Mouse (Mus musculus) cerebellum, adult 18-20 months (tissue): ENCODE data around the gene Cog4.

ENCODE experiments used
- DNase-seq, 2 experiments: peaks; one replicate each; pipeline ENCODE4 v3.0.0; 2021

Cog4 gene

DNA sequence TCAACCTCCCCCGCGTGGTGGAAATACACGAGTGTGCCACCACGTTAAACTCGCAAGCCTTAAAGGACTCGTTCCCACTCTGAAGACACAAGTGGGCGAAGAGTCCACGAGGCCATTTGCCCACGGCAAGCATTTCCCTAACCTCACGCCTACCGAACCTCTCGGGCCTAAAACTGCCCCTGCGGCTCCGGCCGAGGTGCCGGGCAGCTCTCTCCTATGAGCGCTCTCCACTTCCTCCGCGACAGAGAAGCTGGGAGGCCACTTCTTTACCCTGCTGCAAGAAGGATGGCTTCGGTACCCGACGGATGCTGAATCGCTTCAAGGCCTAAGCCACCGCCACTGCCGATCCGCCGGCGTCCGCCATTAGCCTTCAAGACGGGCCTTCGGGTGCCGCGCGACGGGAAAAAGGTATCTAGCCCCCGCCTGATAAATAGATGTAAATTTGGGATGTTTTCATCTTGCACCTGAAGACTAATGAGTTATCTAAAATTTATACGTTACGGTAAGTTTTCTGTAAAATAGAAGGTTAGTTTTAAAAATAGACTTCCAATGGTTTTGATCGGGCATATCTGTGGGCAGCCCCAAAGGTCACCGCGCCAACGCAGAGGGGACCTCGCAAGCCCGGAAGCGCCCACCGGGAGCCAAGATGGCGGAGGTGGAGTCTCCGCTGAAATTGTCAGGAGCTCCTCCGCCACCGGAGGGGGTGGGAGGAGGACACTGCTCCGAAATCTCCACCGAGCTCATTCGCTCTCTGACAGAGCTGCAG, at the start of gene Cog4, which contains the start of gene Sf3b3:
Gene Cog4 (plus strand): TSS at position 196 of the 766 bp plus-strand sequence.
Gene Sf3b3 (minus strand): TSS at position 383 of the 766 bp plus-strand sequence.
- peak; percentile 83 to 93 for DNase-seq

DNA sequence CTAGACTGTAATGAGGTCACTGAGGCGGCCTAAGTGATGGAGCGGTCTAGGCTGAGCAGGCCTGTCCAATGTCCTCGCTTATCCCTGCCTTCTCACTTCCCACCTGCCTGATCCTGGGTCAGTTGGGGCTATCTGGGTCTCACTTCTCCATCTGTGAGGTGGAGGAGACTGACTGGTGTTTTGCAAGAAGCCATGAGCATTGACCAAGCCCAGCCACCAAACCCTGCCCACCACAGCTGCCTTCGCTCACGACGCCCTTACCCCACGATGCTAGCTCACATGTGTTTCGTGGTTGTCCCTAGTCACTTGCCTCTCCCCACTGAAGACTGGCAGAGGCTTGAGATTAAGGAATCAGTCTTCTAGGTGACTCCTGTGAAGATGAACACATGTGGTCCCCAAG, 49.3 kb upstream of the Cog4 start:
- DNase-seq, result no peak

DNA sequence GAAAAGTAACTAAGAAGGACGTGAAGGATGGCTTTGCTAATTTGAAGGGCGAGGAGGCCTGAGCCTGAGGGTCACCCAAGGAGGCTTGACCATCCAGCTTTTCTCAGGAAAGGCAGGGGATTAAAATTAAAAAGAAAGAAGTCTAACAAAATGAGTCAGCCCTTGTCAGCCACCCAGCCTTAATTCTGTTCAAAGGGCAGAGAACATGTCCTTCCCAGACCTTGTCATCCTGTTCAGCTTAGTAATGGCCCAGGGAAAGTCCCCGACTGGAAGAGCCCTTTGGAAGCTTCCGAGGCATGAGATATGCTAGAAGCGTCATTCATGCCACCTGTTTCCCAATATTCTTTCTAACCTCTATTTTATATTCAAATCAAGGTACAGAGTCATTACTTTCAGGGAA, 43.4 kb upstream of the Cog4 start:
- DNase-seq, result no peak

DNA sequence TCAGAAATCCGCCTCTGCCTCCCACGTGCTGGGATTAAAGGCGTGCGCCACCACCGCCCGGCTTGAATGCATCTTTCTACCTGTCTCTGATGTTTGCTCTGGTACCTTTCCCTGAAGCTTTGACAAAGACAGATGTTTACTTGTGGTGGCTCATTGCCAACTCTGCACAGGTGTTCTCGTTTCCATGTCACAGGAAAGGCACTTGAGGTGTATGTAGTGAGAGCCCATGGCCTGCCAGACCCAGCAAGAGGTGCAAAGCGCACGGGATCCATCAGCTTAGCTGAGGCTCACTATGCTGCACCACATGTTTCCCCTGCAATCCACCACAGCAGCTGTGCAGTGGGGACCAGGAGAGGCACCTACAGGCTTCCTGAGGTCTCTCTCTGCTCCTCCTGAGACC, 42.5 kb upstream of the Cog4 start:
- no peak for DNase-seq

DNA sequence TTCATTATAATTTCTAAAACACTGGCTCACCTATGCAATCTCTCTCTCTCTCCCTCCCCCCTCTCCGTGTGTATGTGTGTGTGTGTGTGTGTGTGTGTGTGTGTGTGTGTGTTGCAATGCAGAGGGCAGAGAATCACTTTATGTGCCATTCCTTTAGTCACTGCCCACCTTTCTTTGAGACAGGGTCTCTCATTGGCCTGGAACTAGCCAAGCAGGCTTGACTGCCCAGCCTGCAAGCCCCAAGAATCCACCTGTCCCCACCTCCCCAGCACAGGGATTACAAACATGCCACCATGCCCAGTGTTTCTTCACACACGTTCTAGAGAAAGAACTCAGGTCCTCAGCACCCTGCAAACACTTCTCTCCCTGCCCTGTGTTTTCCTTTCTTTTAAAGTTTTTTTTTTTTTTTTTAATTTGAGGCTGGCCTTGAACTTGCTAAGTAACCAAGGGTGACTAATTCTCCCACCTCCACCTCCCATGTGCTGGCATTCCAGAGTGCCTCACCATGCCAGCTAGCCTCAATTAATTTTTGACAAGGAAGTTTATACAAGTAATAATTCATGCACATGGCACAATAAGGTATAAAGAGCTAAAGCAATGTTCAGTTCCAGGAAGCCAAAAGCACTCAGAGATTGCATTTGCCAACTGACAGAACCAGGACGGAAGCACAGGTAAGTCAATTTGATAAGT, 41.4 kb upstream of the Cog4 start:
- DNase-seq, result no peak

DNA sequence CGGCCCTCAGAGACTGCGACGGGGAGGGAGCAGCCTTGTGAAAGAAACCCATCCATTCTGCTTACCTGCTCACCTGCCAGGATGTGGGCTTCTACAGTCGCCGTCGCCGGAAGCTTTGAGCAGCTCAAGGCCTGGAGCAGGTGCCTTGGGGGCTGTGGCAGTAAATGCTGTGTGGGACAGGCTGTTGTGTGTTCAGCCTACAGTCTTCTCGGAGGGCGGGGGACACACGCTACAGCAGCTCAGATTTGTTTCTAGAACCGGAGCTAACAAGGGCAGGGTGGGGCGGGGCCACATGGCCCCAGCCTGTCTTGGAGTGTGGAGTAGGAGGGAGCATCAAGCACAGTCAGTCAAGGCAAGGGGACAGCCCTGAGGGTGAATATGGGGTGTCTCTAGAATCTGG, 40.7 kb upstream of the Cog4 start, which contains the start of gene Il34:
Gene Il34 (minus strand): TSS at position 256 of the 400 bp plus-strand sequence.
- DNase-seq, result no peak

DNA sequence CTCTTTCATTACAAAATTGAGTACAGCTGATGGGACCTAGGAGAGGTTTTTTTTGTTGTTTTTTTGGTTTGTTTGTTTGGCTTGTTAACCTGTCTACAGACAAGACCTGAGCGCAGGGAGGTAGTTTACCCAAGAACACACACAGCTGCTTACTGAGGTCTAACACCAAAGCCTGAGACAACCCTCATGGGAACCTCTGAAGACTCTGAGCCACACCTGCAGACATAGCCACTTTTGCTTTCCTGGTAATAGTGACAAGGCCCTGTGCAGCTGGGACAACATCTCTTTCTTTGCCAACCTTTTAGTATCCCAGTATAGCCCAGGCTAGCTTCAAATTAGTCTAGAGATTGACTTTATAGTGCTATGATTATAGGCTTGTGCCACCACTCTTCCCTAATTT, 40.3 kb upstream of the Cog4 start:
- no peak for DNase-seq

DNA sequence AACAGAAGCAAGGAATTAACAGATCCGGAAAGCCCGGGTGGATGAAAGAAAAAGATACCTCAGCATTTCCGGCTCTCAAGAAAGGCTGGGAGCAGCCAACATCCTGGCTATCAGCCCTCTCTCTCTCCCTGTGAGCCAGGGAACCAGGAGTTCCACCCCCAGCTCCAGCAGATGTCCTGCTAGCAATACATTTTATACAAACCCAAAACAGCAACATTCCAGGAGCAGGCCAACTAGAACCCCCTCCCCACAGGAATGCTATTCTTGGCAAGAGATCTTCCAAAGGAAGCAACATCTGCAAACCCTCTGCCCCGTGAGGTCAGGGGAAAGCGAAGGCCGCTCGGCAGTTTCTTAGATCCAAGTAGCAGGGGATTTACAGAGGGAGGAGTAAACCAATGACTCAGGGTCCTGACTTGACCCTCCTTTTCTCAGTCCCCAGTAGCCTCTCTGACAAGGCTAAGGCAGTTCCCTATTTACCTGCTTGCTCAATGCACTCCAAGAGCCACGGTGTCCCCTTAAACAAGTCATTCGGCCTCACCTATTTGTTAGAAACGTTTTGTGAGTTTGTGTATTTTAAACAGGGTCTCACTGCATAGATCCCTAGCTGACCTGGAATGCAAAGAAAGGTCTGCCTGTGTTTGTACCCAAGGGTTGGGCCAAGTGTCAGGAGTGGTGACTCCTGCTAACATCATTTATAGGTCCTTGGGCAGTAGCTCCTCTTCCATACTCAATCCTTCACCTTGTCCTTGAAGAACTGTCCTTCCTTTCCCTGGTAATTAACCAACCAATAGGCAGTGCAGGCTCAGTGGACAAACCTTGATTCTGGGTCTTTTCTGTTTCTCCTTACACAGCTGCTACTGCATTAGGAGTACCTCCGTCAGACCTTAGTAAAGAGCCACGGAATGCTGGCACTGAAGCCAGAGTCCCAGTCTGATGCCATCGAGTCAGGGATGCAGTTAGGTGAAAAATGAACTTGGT, 37.6 kb upstream of the Cog4 start:
- DNase-seq, result no peak

DNA sequence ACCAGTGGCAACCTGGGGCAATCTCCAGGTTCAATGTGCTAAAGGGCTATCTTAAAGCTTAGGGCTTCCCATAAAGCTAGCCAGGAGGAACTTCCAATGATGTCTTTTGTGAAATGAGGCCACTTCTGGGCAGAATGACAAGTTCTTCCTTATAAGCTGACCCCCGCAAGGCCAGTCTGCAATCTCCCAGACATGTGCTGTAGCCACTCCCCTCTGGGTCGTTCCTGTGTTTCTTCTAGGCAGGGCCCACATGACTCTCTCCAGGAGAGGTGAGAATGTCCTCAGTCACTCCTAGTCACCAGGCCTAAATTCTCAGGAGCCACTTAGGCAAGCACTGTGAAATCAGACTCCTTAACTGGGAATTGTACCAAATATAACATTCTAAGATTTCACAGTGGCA, 36.6 kb upstream of the Cog4 start:
- DNase-seq, result no peak

DNA sequence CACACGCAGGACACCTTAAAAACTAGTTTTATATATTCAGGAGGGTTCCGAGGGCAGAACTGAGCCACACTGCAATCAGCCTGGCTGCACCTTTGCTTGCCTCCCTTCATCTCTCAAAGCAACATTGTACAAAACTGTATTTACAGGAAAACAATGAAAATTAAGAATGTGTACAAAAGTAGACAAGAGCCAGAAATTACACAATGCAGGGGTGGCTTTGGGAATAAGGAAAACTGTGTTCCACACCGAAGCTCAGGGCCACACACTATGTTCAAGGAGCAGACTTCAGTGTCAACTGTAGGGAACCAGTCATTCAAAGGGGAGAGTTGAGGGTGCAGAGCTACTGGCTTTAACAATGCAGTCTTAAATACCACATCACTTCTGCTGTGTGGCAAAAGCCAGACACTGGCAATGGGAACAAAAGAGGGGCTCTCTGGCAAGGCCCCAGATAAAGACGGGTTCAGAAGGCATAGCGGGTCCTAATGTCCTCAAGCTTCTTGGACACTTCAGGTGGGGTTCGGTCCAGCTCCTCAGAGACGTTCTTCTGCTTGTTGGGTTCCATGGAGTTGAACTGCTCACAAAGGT, 35.8 kb upstream of the Cog4 start:
- DNase-seq, result no peak

DNA sequence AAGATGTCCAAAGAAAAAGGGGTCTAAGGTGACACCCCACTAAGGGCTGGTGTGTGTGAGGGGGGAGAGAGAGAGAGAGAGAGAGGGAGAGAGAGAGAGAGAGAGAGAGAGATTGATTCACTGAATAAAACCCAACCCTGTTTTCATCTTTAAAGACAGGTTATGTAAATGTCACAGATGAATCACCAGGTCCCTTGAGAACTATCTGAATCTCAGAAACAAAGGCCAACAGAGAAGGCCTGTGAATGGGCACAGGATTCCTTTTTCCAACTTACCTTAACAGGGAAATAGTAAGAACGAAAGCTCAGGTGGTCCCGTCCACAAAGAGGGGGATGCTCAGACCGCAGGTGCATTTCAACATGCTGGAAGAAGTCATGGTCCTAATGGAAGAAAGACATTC, 35.3 kb upstream of the Cog4 start:
- DNase-seq, result no peak

DNA sequence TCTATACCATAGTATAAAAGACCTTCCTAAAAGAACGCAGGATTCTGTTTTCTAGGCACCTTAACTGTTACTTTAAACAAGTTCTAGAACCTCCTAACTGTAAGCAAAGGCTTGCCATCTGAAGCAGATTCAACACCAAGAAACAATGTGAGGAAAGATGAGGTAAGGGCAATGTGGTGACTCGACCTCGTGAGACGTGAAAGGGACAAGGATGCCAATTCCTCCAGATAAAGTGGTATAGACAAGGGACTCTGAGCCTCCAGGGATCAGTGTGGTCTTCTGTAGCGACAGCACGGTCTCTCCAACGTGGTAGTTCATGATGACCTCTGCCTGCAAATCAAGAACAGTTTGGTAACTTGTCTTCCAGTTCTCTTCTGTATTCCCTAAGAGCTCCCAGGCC, 34.6 kb upstream of the Cog4 start:
- no peak for DNase-seq

DNA sequence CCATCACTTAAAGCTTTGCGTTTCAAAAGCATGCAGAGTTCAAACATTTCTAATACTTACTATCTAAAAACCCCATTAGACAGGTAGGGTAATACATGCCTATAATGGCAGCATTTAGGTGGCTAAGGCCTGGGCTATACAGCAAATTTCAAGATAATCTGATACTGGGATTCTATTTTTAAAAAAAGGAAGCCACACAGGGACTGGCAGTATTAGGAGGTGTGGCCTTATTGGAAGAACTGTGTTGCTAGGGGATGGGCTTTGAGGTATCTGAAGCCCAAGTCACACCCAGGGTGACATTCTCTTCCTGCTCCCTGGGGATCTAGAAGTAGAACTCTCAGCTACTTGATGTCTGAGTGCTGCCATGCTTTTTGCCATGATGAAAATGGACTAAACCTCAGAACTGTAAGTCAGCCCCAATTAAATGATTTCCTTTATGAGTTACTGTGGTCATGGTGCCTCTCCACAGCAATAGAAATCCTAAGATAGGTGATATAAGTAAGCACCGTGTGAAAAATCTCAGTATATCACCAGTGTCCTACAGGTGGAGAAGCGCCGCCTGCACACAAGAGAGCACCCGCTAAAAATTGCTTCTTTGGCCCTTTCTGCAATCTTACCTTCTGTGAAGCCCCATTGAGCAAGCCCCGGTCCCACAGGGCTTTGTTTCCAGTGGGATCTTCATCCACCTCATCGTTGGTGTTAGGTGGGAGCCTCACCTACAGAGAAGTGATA, 33.9 kb upstream of the Cog4 start:
- DNase-seq, result no peak

DNA sequence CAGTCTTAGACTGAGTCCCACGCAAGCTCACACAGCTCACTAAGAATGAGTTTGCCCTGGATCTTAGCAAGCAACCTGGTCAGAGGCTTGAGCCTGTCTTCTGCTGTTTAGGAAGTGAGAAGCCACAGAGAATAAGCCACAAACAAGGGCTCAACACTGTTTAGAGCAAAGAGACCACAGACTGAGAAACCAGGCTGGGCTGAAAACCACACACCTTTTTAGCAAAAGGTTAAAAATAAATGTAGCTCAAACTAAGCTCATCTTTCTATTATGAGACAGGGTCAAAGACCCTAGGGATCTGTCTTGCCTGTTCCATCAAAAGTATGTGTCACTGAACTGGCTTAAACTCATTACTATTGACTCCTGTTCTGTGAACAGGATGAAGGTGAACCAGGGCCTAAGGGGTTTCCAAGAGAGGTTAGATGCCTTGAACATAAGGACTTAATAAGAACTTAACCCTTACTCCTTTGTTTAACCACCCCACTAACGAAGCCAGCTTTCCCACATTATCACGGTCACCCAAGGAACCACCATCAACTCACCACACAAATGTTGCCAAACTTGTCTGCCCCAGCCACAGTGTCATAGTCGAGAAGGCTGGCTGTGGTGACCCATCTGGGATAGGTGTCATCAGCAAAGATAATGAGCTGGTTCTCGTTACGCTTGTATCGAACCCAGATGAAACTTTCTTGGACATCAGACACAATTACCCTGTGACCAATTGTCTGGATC, 33.2 kb upstream of the Cog4 start:
- DNase-seq, result no peak

DNA sequence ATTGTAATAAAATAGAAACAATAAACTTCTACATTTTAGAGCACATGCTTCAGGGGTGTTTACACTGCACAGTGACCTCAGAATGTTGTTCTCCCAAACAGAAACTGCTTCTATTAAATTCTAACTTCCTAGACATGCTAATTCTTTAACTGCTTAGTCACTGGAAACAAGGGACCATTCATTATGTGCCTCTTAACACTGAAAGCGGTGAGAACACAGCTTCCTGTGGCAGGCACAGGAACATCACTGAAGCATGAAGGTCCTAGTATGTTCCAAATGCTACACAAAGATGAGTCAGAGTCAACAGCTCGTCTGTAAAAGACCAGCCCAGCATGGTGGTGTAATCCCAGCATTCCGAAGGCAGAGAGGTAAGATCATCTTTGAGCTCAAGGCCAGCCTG, 31.1 kb upstream of the Cog4 start:
- no peak for DNase-seq

DNA sequence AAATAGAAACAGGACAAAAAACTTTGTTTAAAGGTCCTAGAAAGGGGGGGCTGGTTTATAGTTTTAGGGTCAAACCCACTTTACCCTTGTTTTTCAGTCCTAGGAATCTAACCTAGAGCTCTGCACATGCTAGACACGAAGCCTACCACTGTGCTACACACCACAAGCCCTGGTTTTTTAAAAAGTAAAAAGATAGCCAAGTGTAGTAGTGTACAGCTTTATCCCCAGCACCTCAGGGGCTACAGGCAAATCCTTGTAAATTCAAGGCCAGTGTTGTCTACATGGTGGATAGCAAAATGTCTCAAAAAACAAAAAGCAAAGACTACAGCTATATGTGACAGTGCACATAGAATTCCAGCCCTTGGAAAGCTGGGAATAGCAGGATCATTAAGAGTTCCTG, 29.4 kb upstream of the Cog4 start:
- DNase-seq, result no peak

DNA sequence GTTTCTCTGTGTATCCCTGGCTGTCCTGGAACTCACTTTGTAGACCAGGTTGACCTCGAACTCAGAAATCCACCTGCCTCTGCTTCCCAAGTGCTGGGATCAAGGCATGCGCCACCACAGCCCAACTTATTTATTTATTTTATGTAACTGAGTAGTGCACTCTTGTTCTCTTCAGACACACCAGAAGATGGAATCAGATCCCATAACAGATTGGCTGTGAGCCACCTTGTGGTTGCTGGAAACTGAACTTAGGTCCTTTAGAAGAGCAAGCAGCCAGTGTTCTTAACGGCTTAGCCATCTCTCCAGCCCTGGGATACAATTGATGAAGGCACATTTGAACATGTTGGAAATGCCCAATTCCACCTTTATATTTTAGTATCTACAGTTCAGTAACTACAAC, 27.8 kb upstream of the Cog4 start:
- DNase-seq, result no peak

DNA sequence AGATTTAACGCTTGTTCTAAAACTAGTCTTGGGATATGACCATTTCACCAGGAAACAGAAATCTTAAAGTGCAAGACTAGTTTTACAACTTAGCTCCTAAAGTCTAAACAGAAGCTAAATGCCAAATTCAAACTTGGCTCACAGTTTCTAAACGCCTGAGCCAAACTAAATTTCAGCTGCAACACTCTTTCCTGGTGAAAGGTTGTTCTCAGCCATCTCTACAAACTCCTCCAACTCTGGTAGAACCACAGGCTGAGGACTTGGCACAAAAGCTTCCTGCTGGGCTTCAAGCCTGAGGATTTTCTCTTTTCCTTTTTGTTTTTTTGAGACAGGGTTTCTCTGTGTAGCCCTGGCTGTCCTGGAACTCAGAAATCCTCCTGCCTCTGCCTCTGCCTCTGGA, 26.1 kb upstream of the Cog4 start:
- no peak for DNase-seq

DNA sequence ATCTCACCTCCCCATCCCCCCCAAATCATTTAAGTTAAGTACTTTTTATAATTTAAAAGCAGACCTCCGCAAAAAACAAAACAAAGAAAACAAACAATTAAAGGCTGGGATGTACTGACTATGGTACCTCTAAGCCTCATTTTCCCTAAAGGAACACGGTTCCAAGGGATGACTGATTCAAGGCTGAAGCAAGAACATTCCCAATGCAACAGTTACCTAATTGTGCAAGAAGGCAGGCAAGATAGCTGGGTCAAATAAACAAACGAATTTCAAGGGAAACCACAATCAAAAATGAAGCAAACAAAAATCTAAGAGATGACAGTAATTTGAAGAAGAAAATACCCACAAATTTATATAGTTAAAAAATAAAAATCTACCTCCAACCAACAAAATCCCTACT, 24.4 kb upstream of the Cog4 start:
- no peak for DNase-seq

DNA sequence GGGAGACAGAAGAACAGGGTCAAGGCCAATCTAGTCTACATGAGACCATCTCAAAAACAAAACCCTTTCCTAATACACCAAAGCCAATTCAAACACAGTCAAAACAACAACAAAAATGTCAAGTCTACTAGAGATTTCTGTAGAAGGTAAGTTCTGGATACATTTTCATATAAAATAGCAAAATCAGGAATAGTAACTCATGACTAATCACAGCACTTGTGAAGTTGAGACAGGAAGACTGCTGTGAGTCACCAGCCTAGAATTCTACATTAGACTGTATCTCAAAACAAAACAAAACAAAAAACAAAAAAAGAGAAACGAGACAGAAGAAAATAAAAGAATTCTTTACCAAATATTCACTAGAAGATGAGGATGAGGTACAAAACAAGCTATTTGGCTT, 21.5 kb upstream of the Cog4 start:
- no peak for DNase-seq

DNA sequence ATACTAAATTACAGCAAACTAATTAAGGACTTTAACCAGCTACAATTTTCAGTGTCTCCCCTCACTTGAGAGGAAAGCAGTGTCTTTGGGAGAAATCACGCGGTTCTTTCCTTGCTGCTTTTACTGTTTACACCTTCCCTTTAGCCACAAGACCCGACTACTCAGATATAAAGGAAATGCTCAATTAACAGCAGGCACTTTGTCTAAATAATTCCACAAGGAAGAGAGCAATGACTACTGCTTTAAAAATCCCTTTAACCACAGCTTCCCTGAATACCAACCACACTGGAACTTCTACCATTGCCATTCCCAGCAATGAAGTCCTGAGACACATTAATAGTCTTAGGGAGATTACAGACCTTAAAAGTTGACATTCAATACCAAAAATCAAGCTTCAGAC, 17.9 kb upstream of the Cog4 start:
- DNase-seq, result no peak

DNA sequence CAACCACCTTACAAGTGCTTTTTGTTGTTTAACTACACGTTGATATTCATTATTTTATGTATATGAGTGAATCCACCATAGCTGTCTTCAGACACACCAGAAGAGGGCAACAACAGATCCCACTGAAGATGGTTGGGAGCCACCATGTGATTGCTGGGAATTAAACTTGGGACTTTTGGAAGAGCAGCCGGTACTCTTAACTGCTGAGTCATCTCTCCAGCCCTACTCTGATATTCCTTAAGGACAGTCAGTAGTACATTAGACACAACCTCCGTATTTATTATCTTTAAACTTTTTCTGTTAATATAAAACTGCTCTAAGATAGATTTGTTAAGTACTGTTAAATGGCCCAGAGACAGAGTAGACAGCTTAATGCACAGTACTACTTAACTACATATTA, 14.4 kb upstream of the Cog4 start:
- no peak for DNase-seq
